Comparison of ENCODE assay signal across 11 mouse cellular contexts in the genomic region with DNA sequence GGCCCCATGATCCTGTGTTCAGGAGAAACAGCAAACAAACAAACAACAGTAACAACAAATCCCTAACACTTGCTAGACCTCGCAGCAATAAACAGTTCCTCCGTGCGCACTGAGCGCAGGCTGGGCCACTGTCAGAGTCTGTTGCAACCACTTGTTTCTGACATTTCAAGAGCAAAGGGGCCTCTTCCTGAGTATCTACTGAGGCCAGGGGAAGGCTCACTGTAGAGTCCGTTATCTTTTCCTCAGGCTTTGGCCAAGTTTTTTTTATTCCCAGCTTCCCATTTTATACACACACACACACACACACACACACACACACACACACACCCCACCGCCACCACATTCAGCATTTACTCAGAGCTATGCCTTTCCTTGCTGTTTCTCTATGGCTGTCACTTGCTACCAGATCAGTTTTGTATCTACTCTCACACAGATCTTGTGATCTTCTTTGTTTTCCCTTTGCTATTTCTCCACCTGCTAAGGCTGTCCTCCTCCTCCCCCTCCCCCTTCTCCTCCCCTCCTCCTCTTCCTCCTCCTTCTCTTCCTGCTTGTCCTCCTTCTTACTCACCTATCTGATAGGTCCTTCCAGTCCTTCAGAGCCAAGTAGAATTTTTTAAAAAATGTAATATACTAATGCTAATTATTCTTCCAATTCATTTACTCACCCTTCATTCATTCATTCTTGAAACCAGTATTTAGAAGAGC. TPM values are rescaled to one million over a fixed set of nuclear protein-coding genes. Genes with fewer than 3 reads are reported as not detected.
DNase-seq lines count a peak whose midpoint lies in the region; ATAC-seq and TF ChIP-seq lines count a peak whose summit lies in the region.
"Had no signal": no experiment of that assay in that cellular context is flagged by ENCODE, and none has a peak within 500 bp of the region (broad histone marks: within the 10 kb centered on the region; RNA-seq: fewer than 3 reads in every experiment).

No protein-coding gene starts in this region.

- H3K4me2 ChIP-seq in hindbrain, embryonic 11.5 days (replicated peaks; ENCODE audit: low read depth, low read length) = no peak overlapping the region
- H3K4me2 ChIP-seq in liver, embryonic 14.5 days (ENCODE audit: low read depth) = peak overlapping the region; percentile 48
- no peak overlapping the region for H3K4me2 ChIP-seq in hindbrain, postnatal 0 days (ENCODE audit: low read depth, low read length)
- H3K4me2 ChIP-seq: limb, embryonic 15.5 days had no signal

- 82% methylated on average over 6 of the region's 6 CpGs for WGBS in hindbrain, embryonic 10.5 days
- 79% methylated on average over 6 of the region's 6 CpGs for WGBS in hindbrain, embryonic 11.5 days
- 10% methylated on average over 6 of the region's 6 CpGs for WGBS in bone marrow, adult 2 months
- 10% methylated on average over 6 of the region's 6 CpGs for WGBS in liver, embryonic 14.5 days (ENCODE audit: insufficient replicate concordance)
- WGBS in hindbrain, postnatal 0 days = 85% methylated on average over 6 of the region's 6 CpGs

- TF ChIP-seq EP300 in liver, embryonic 14.5 days (IDR thresholded peaks at IDR 0.05; ENCODE audit: low read depth) = 0 out of 2 replicates have a peak, but pooled peaks have one; percentile 31

- no peak for TF ChIP-seq CTCF in bone marrow, adult 2 months (IDR thresholded peaks at IDR 0.05; ENCODE audit: control insufficient read depth, insufficient read depth, low read length)
- TF ChIP-seq CTCF in liver, embryonic 14.5 days (IDR thresholded peaks at IDR 0.05; ENCODE audit: low read depth) = no peak
- no peak for TF ChIP-seq CTCF in hindbrain, postnatal 0 days (IDR thresholded peaks at IDR 0.05; ENCODE audit: low read depth)

- H3K9ac ChIP-seq in hindbrain, embryonic 11.5 days (ENCODE audit: low read depth, low read length) = no peak overlapping the region
- peak overlapping the region; percentile 56 for H3K9ac ChIP-seq in liver, embryonic 14.5 days (replicated peaks)
- H3K9ac ChIP-seq in hindbrain, postnatal 0 days (replicated peaks; ENCODE audit: low read length) = no peak overlapping the region
- H3K9ac ChIP-seq: limb, embryonic 15.5 days had no signal

- H3K4me1 ChIP-seq in hindbrain, embryonic 10.5 days (replicated peaks) = peaks cover 57% of the 10 kb centered on the region
- H3K4me1 ChIP-seq in hindbrain, embryonic 11.5 days (replicated peaks; ENCODE audit: control insufficient read depth, insufficient read depth, low read length) = no peaks in the 10 kb centered on the region
- H3K4me1 ChIP-seq in bone marrow, adult 2 months (ENCODE audit: control insufficient read depth, insufficient read depth, low read length) = peaks cover 15% of the 10 kb centered on the region
- peaks cover 46 to 68% of the 10 kb centered on the region in 2 experiments for H3K4me1 ChIP-seq in liver, embryonic 14.5 days (replicated peaks; ENCODE audit: control insufficient read depth in 2 of 2, insufficient read depth in 2 of 2, low read length in 1 of 2)
- peaks cover 11% of the 10 kb centered on the region; the same call in 1 of the 2 replicates for H3K4me1 ChIP-seq in hindbrain, postnatal 0 days (ENCODE audit: insufficient read depth, low read length)
- H3K4me1 ChIP-seq: limb, embryonic 15.5 days had no signal

- H3K27ac ChIP-seq in hindbrain, embryonic 10.5 days = peak overlapping the region; percentile 71
- H3K27ac ChIP-seq in hindbrain, embryonic 11.5 days (ENCODE audit: low read depth, low read length) = no peak overlapping the region
- peak overlapping the region; percentile 84 for H3K27ac ChIP-seq in bone marrow, adult 2 months (ENCODE audit: control insufficient read depth, insufficient read depth, low read depth, low read length, poor library complexity)
- peak overlapping the region; percentile 91 for H3K27ac ChIP-seq in liver, embryonic 14.5 days
- no peak overlapping the region for H3K27ac ChIP-seq in hindbrain, postnatal 0 days
- H3K27ac ChIP-seq: layer of hippocampus, adult 2 months; limb, embryonic 15.5 days had no signal

- TF ChIP-seq POLR2A in bone marrow, adult 2 months (IDR thresholded peaks at IDR 0.05; ENCODE audit: borderline replicate concordance, control insufficient read depth, low read depth, low read length) = no peak

- no peaks in the 10 kb centered on the region for H3K9me3 ChIP-seq in hindbrain, embryonic 10.5 days
- no peaks in the 10 kb centered on the region for H3K9me3 ChIP-seq in hindbrain, embryonic 11.5 days (ENCODE audit: control insufficient read depth, low read length)
- H3K9me3 ChIP-seq in liver, embryonic 14.5 days (ENCODE audit: control insufficient read depth, low read length) = no peaks in the 10 kb centered on the region
- no peaks in the 10 kb centered on the region for H3K9me3 ChIP-seq in hindbrain, postnatal 0 days (ENCODE audit: low read length)
- H3K9me3 ChIP-seq: limb, embryonic 15.5 days had no signal

- no peaks in the 10 kb centered on the region for H3K27me3 ChIP-seq in hindbrain, embryonic 10.5 days (ENCODE audit: insufficient read depth, poor library complexity, severe bottlenecking)
- no peaks in the 10 kb centered on the region for H3K27me3 ChIP-seq in hindbrain, embryonic 11.5 days (ENCODE audit: control insufficient read depth, insufficient read depth, low read length)
- no peaks in the 10 kb centered on the region for H3K27me3 ChIP-seq in liver, embryonic 14.5 days (ENCODE audit: control insufficient read depth, insufficient read depth, low read length)
- H3K27me3 ChIP-seq in hindbrain, postnatal 0 days (ENCODE audit: insufficient read depth, low read length) = no peaks in the 10 kb centered on the region
- H3K27me3 ChIP-seq: limb, embryonic 15.5 days had no signal

- H3K4me3 ChIP-seq in hindbrain, embryonic 10.5 days = no peak overlapping the region
- H3K4me3 ChIP-seq in hindbrain, embryonic 11.5 days (ENCODE audit: low read depth, low read length) = no peak overlapping the region
- H3K4me3 ChIP-seq in bone marrow, adult 2 months (replicated peaks; ENCODE audit: control insufficient read depth, low read depth, low read length) = no peak overlapping the region
- H3K4me3 ChIP-seq in liver, embryonic 14.5 days (ENCODE audit: insufficient read depth in 1 of 2, low read depth in 2 of 2, low read length in 2 of 2) = no peak overlapping the region
- H3K4me3 ChIP-seq in hindbrain, postnatal 0 days (ENCODE audit: low read length) = no peak overlapping the region
- H3K4me3 ChIP-seq: layer of hippocampus, adult 2 months; limb, embryonic 15.5 days had no signal

- ATAC-seq in hindbrain, embryonic 11.5 days (ENCODE audit: low FRiP score) = no peak
- ATAC-seq in CD4-positive, CD25-positive, alpha-beta regulatory T cell, adult 4 months = peak; percentile 24
- peak; percentile 67 for ATAC-seq in liver, embryonic 14.5 days (ENCODE audit: insufficient read depth)
- ATAC-seq in hindbrain, postnatal 0 days = no peak

- DNase-seq in hindbrain, embryonic 10.5 days (ENCODE audit: low spot score) = no peak
- DNase-seq in hindbrain, embryonic 11.5 days (ENCODE audit: low spot score) = no peak
- peak in 2 of 3 experiments; percentile 49 to 53 for DNase-seq in liver, embryonic 14.5 days (ENCODE audit: low read depth in 3 of 3, low spot score in 3 of 3)
- DNase-seq in gastrocnemius, adult 18-20 months (ENCODE audit: low spot score) = no peak
- DNase-seq in hindbrain, postnatal 0 days (ENCODE audit: low spot score) = no peak
- DNase-seq: adrenal gland, adult 8-10 months; cerebellum, adult 9-11 months had no signal

- H3K36me3 ChIP-seq in hindbrain, embryonic 10.5 days = no peaks in the 10 kb centered on the region
- no peaks in the 10 kb centered on the region for H3K36me3 ChIP-seq in hindbrain, embryonic 11.5 days (ENCODE audit: control insufficient read depth, insufficient read depth, low read length)
- H3K36me3 ChIP-seq in liver, embryonic 14.5 days (replicated peaks; ENCODE audit: control insufficient read depth, insufficient read depth, low read depth) = no peaks in the 10 kb centered on the region
- no peaks in the 10 kb centered on the region for H3K36me3 ChIP-seq in hindbrain, postnatal 0 days (ENCODE audit: insufficient read depth, low read length)
- H3K36me3 ChIP-seq: limb, embryonic 15.5 days had no signal

RNA-seq across cellular contexts. Expression of gene Ralgps2, which starts 47.4 kb away (rescaled TPM):
- polyA plus RNA-seq in hindbrain, embryonic 10.5 days (2016; fragmentation: Nextera tagmentation; extraction: Ambion mirVana) = 80.4 and 85.0 TPM in 2 replicates
- polyA plus RNA-seq in hindbrain, embryonic 11.5 days (2014; fragmentation: Nextera tagmentation; extraction: Ambion mirVana) = 85.5 and 103 TPM in 2 replicates
- polyA plus RNA-seq in CD4-positive, CD25-positive, alpha-beta regulatory T cell, adult 4 months (2017; shearing (Covaris generic)) = 10 to 100 TPM; 33.0 to 55.6 TPM
- 9.7 and 17.5 TPM in 2 replicates for polyA plus RNA-seq in bone marrow, adult 2 months (2011; ENCODE audit: insufficient read depth, insufficient read length, low replicate concordance, missing spikeins)
- polyA plus RNA-seq in liver, embryonic 14.5 days (2012; rRNA removed) = 1.8 and 3.2 TPM in 2 replicates
- polyA plus RNA-seq in liver, embryonic 14.5 days (2014; fragmentation: Nextera tagmentation; extraction: Ambion mirVana) = 12.8 and 13.5 TPM in 2 replicates
- total RNA-seq in gastrocnemius, adult 18-20 months (2021) = 1 to 10 TPM in 1 of 2 experiments, under 1 TPM in 1; 0.57 to 2.0 TPM
- total RNA-seq in hindbrain, postnatal 0 days (2014; rRNA removed) = 52.8 and 53.6 TPM in 2 replicates
- polyA plus RNA-seq in hindbrain, postnatal 0 days (2015; fragmentation: Nextera tagmentation; extraction: Ambion mirVana) = 70.1 and 75.5 TPM in 2 replicates

Comparison
In these comparisons a context has a peak if more than half of its experiments do, and no peak if none do; other contexts are left out.
1. H3K27ac ChIP-seq: peak in hindbrain, embryonic 10.5 days (single experiment), bone marrow, adult 2 months (single experiment) and liver, embryonic 14.5 days (single experiment); none in hindbrain, embryonic 11.5 days (single experiment) and hindbrain, postnatal 0 days (single experiment).
2. DNase-seq: peak in liver, embryonic 14.5 days (2 of 3); none in hindbrain, embryonic 10.5 days (single experiment), hindbrain, embryonic 11.5 days (single experiment), gastrocnemius, adult 18-20 months (single experiment) and hindbrain, postnatal 0 days (single experiment).
3. ATAC-seq: peak in CD4-positive, CD25-positive, alpha-beta regulatory T cell, adult 4 months (single experiment) and liver, embryonic 14.5 days (single experiment); none in hindbrain, embryonic 11.5 days (single experiment) and hindbrain, postnatal 0 days (single experiment).